Mouse (Mus musculus) stomach, postnatal 0 days (tissue): ENCODE measurements around the gene Mrm2. TPM values are rescaled to one million over a fixed set of nuclear protein-coding genes. Genes with fewer than 3 reads are reported as not detected.

ENCODE experiments used
- ATAC-seq: fragments of 200-750 bp; cut with Nextera tagmentation; 2 replicates; pipeline ENCODE4 v1.8.0; 2017; ENCODE audit not compliant: low FRiP score, low TSS enrichment
- DNase-seq: peaks from one replicate; pipeline ENCODE4 v3.0.0-alpha.2; 2016; ENCODE audit warnings: low spot score
- H3K27ac ChIP-seq: fragments of 300-500 bp; sonication (generic); replicated peaks from 2 replicates; pipeline ENCODE4 v1.5.1; 2014; ENCODE audit warnings: mild to moderate bottlenecking, control low read depth
- H3K27me3 ChIP-seq: fragments of 300-500 bp; sonication (generic); 2 replicates; pipeline ENCODE4 v1.6.1; 2014; ENCODE audit warnings: low read length; ENCODE audit not compliant: control insufficient read depth, insufficient read depth
- H3K36me3 ChIP-seq: fragments of 300-500 bp; sonication (generic); 2 replicates; pipeline ENCODE4 v1.6.1; 2014; ENCODE audit warnings: low read length, mixed read lengths; ENCODE audit not compliant: control insufficient read depth, insufficient read depth
- H3K4me1 ChIP-seq: fragments of 300-500 bp; sonication (generic); replicated peaks from 2 replicates; pipeline ENCODE4 v1.6.1; 2014; ENCODE audit warnings: antibody characterized with exemption; ENCODE audit not compliant: control insufficient read depth, insufficient read depth
- H3K4me2 ChIP-seq: fragments of 300-500 bp; sonication (generic); replicated peaks from 2 replicates; pipeline ENCODE4 v1.6.1; 2014; ENCODE audit warnings: low read depth, mild to moderate bottlenecking, control low read depth, moderate library complexity
- H3K4me3 ChIP-seq: fragments of 300-500 bp; sonication (generic); 2 replicates; pipeline ENCODE4 v1.5.1; 2014; ENCODE audit warnings: low read depth, low read length, control low read depth
- H3K9ac ChIP-seq: fragments of 300-500 bp; sonication (generic); 2 replicates; pipeline ENCODE4 v1.6.1; 2014; ENCODE audit warnings: mild to moderate bottlenecking, low read length, control low read depth, mixed read lengths
- H3K9me3 ChIP-seq: fragments of 300-500 bp; sonication (generic); 2 replicates; pipeline ENCODE4 v1.6.1; 2016; ENCODE audit warnings: low read length; ENCODE audit not compliant: control insufficient read depth
- CTCF ChIP-seq: IDR thresholded peaks from 2 replicates; pipeline ENCODE4 v1.5.1; 2016; ENCODE audit warnings: antibody characterized with exemption, low read depth, mild to moderate bottlenecking, moderate library complexity
- EP300 ChIP-seq: optimal IDR thresholded peaks from 2 replicates; pipeline ENCODE3; 2016; ENCODE audit warnings: antibody characterized with exemption
- WGBS: fragments of 180-500 bp; shearing (Covaris S2); extraction: QIAGEN DNeasy Blood & Tissue Kit; methylation state at CpG from one replicate; pipeline ENCODE4 v1.1.7; 2014; 5-methylcytosine and 5-hydroxymethylcytosine counted together
- polyA plus RNA-seq: library from polyadenylated mRNA; unstranded; fragments of >200 nt; fragmentation: Nextera tagmentation; extraction: Ambion mirVana; gene quantifications from 2 replicates; pipeline ENCODE4 v1.2.1, GENCODE M21; 2015

The Mrm2 gene
- polyA plus RNA-seq, 1 experiment from 2014 or later = 11.4 TPM

- H3K9ac ChIP-seq = no peak overlapping the region
- 69% methylated on average over 5 of the region's 5 CpGs for WGBS
- ATAC-seq (no peak), DNase-seq (no peak)
- TF ChIP-seq EP300 (no peak), CTCF (no peak)
- no peaks in the 10 kb centered on the region for H3K4me1 ChIP-seq
- H3K27me3 ChIP-seq = no peaks in the 10 kb centered on the region
- H3K27ac ChIP-seq = no peak overlapping the region
- H3K4me2 ChIP-seq = no peak overlapping the region
- no peaks in the 10 kb centered on the region for H3K9me3 ChIP-seq
- no peaks in the 10 kb centered on the region for H3K36me3 ChIP-seq
- H3K4me3 ChIP-seq = no peak overlapping the region
Measured at GRCm38 (mm10) chr5:140364415-140364814, 32.7 kb upstream of the Mrm2 start.

- Histone ChIP-seq H3K4me2 (no peak overlapping the region), H3K36me3 (peaks cover 2% of the 10 kb centered on the region; the same call in 1 of the 2 replicates), H3K4me1 (no peaks in the 10 kb centered on the region), H3K9me3 (no peaks in the 10 kb centered on the region), H3K9ac (no peak overlapping the region), H3K27me3 (no peaks in the 10 kb centered on the region), H3K4me3 (no peak overlapping the region), H3K27ac (no peak overlapping the region)
- no peak for TF ChIP-seq EP300
- TF ChIP-seq CTCF = no peak
- 74% methylated on average over 14 of the region's 14 CpGs for WGBS
- ATAC-seq = no peak; the same call in 1 of the 2 replicates
- DNase-seq = no peak
Measured at GRCm38 (mm10) chr5:140359930-140360674, 28.4 kb upstream of the Mrm2 start.

DNA sequence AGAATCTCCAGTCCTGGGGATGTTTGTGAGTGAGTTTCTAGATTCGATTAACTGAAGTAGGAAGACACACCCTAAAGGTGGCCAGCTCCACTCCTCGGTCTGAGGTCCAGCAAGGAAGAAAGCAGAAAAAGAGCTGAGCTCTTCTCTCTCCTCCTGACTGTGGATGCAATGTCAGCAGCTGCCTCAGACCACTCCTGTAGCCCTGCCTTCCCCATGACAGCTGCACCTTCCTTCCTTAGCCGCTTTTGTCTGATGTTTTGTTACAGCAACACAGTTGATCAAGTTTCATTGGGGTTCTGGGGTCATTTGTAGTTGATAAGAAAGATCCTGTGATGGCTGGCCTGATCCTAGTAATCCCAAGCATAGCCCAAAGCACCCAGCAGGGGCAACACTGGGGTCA lies 25.8 kb upstream of the Mrm2 start:
- H3K36me3 ChIP-seq = peaks cover 9% of the 10 kb centered on the region
- H3K4me2 ChIP-seq = no peak overlapping the region
- no peaks in the 10 kb centered on the region for H3K9me3 ChIP-seq
- no peaks in the 10 kb centered on the region for H3K4me1 ChIP-seq
- DNase-seq (no peak), ATAC-seq (no peak)
- no peak overlapping the region for H3K27ac ChIP-seq
- no peak overlapping the region for H3K9ac ChIP-seq
- H3K4me3 ChIP-seq = no peak overlapping the region
- WGBS = 90% methylated on average over 3 of the region's 3 CpGs
- TF ChIP-seq CTCF (no peak), EP300 (no peak)
- no peaks in the 10 kb centered on the region for H3K27me3 ChIP-seq

DNA sequence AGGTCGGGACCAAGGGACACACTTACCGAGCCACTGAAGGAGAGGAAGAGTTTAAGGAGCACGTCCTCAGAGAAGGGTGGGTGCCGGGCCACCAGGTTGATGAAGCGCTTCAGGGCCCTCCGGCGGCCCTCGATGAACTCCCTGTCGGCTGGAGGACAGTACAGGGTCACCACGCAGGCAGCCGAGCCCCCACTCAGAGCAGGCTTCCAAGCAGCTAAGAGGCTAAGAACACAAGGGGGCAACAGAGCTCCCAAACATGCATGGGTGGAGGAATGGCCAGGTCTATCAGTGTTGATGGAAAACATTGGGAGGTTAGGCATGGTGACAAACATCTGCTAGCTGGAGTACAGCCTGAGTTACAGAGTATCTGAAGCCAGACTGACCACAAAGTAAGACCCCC lies 24.2 kb upstream of the Mrm2 start:
- no peak overlapping the region for H3K4me2 ChIP-seq
- 81% methylated on average over 11 of the region's 11 CpGs for WGBS
- no peak for DNase-seq
- H3K9me3 ChIP-seq = no peaks in the 10 kb centered on the region
- H3K4me1 ChIP-seq = no peaks in the 10 kb centered on the region
- TF ChIP-seq EP300 (no peak), CTCF (peak; percentile 49)
- H3K36me3 ChIP-seq = peaks cover 11% of the 10 kb centered on the region
- no peak overlapping the region for H3K4me3 ChIP-seq
- no peak overlapping the region for H3K27ac ChIP-seq
- H3K9ac ChIP-seq = no peak overlapping the region
- H3K27me3 ChIP-seq = no peaks in the 10 kb centered on the region
- no peak for ATAC-seq

DNA sequence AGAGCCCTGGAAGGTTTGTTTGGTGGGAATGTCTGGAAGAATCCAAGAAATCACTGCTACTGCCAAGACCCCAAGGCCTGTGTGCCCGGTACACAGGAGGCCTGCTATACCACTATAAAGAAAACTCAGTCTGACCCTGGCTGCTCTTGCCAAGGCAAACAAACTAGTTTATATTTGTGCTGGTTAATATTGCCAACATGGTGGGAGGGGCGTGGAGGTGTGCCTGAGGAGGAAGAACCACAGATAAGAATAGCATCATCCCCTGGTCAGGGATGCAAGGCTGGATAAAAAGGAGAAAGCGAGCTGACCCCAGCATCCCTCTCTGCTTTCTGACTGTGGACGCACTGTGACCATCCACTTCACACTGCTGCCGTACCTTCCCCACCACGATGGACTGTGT lies 20.7 kb upstream of the Mrm2 start:
- Histone ChIP-seq H3K27ac (no peak overlapping the region), H3K27me3 (no peaks in the 10 kb centered on the region), H3K36me3 (peaks cover 11% of the 10 kb centered on the region), H3K9ac (no peak overlapping the region), H3K9me3 (no peaks in the 10 kb centered on the region), H3K4me2 (no peak overlapping the region), H3K4me3 (no peak overlapping the region), H3K4me1 (no peaks in the 10 kb centered on the region)
- WGBS = 88% methylated on average over 6 of the region's 6 CpGs
- ATAC-seq (no peak), DNase-seq (no peak)
- TF ChIP-seq CTCF (no peak), EP300 (no peak)

GRCm38 (mm10) chr5:140350731-140351497 lies 19.2 kb upstream of the Mrm2 start:
- DNase-seq (no peak), ATAC-seq (no peak)
- Histone ChIP-seq H3K4me3 (no peak overlapping the region), H3K27ac (no peak overlapping the region), H3K4me2 (no peak overlapping the region), H3K36me3 (peaks cover 15% of the 10 kb centered on the region), H3K27me3 (no peaks in the 10 kb centered on the region), H3K4me1 (no peaks in the 10 kb centered on the region), H3K9me3 (no peaks in the 10 kb centered on the region), H3K9ac (no peak overlapping the region)
- 92% methylated on average over 8 of the region's 8 CpGs for WGBS
- TF ChIP-seq CTCF (no peak), EP300 (no peak)
